Mouse (Mus musculus): Measurements from ENCODE around the gene Wdr12. TPM values are rescaled to one million over a fixed set of nuclear protein-coding genes. Genes with fewer than 3 reads are reported as not detected.
"Not testable (repeated sequence)": the region's sequence is repeated elsewhere in the genome, so short reads cannot be mapped to it uniquely, and the experiment has no call there.

The Wdr12 gene
- total and polyA plus RNA-seq, 2 experiments from 2014 or later, result 14.4 to 46.4 TPM

DNA sequence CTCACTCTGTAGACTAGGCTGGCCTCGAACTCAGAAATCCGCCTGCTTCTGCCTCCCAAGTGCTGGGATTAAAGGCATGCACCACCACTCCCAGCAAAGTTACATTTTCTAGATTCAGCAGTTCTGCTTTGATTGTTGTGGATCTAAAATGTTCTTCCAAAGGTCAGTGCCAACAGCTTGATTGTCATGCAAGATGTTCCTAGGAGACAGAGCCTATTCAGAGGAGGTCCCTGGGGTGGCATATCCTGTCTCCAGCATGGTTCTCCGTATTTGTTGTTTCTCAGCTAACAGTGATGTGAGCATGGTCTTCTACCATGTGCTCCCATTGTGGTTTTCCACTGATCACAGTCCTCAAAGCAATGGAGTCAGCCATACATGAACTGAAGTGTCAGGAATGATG is 42.1 kb downstream of the Wdr12 start:
- no peak for TF ChIP-seq CTCF (IDR thresholded peaks at IDR 0.05)
- Histone ChIP-seq H3K27me3 (ENCODE audit: insufficient read depth, low read length) (no peaks in the 10 kb centered on the region), H3K9ac (replicated peaks; ENCODE audit: low read length, poor library complexity, severe bottlenecking) (no peak overlapping the region), H3K4me2 (ENCODE audit: low read depth, low read length, poor library complexity, severe bottlenecking) (no peak overlapping the region), H3K4me1 (ENCODE audit: insufficient read depth, low read length) (no peaks in the 10 kb centered on the region), H3K27ac (ENCODE audit: low read depth, low read length) (no peak overlapping the region), H3K36me3 (ENCODE audit: insufficient read depth, low read length) (no peaks in the 10 kb centered on the region), H3K4me3 (ENCODE audit: low read depth, low read length) (no peak overlapping the region), H3K9me3 (ENCODE audit: low read length) (no peaks in the 10 kb centered on the region)
- DNase-seq (ENCODE audit: low spot score) (no peak), ATAC-seq (ENCODE audit: low FRiP score) (no peak)
- WGBS, result 74% methylated on average over 3 of the region's 3 CpGs

DNA sequence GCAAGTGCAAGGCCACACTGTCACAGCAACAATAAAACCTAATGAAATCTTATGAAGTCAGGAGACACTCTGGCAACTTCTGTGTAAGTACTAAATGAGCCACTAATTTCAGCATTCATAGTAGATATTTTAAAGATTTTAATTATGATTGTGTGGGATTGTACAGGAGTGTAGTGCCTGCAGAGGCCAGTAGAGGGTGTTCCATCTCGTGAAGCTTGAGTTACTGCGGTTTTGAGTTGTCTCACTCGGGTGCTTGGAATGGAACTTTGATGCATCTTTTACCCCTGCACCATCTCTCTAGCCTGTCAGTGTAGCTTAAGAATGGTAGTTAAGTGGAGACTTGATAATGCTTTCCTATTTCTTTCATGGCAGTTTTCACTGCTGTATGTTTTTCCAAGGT is 43.8 kb downstream of the Wdr12 start:
- TF ChIP-seq CTCF (IDR thresholded peaks at IDR 0.05), result 0 out of 2 replicates have a peak, but pooled peaks have one; percentile 1
- 38% methylated on average over 3 of the region's 3 CpGs for WGBS
- ATAC-seq (ENCODE audit: low FRiP score), result no peak
- H3K27me3 ChIP-seq (ENCODE audit: insufficient read depth, low read length), result no peaks in the 10 kb centered on the region
- no peaks in the 10 kb centered on the region for H3K36me3 ChIP-seq (ENCODE audit: insufficient read depth, low read length)
- no peak overlapping the region for H3K9ac ChIP-seq (replicated peaks; ENCODE audit: low read length, poor library complexity, severe bottlenecking)
- DNase-seq (ENCODE audit: low spot score), result no peak
- no peak overlapping the region for H3K4me2 ChIP-seq (ENCODE audit: low read depth, low read length, poor library complexity, severe bottlenecking)
- no peak overlapping the region for H3K27ac ChIP-seq (ENCODE audit: low read depth, low read length)
- H3K9me3 ChIP-seq (ENCODE audit: low read length), result no peaks in the 10 kb centered on the region
- no peaks in the 10 kb centered on the region for H3K4me1 ChIP-seq (ENCODE audit: insufficient read depth, low read length)
- no peak overlapping the region for H3K4me3 ChIP-seq (ENCODE audit: low read depth, low read length)

DNA sequence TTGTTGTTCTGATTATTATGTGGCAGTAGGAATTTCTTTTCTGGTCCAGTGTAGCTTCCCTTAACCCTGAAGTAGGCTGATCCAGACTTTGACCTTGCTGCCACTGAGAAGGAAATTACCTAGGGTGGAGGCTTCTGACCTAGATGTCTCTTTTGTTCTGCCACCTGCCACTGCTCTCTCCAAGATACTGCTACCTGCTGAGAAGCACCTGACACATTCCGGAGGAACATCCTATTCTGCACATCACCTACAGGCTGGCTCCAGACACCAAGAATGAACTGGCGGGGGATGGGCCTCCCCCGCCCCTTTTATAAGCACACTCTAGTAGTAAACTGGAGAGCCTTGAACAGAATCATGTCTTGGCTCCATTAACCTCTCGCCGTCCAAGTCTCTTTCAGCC is 51.0 kb downstream of the Wdr12 start:
- H3K27me3 ChIP-seq (ENCODE audit: insufficient read depth, low read length); H3K9me3 ChIP-seq (ENCODE audit: low read length); H3K4me3 ChIP-seq (ENCODE audit: low read depth, low read length); H3K9ac ChIP-seq (replicated peaks; ENCODE audit: low read length, poor library complexity, severe bottlenecking); H3K27ac ChIP-seq (ENCODE audit: low read depth, low read length); H3K4me2 ChIP-seq (ENCODE audit: low read depth, low read length, poor library complexity, severe bottlenecking); H3K4me1 ChIP-seq (ENCODE audit: insufficient read depth, low read length); DNase-seq (ENCODE audit: low spot score); ATAC-seq (ENCODE audit: low FRiP score); H3K36me3 ChIP-seq (ENCODE audit: insufficient read depth, low read length): not testable (repeated sequence)
- 98% methylated on average over 5 of the region's 5 CpGs for WGBS

DNA sequence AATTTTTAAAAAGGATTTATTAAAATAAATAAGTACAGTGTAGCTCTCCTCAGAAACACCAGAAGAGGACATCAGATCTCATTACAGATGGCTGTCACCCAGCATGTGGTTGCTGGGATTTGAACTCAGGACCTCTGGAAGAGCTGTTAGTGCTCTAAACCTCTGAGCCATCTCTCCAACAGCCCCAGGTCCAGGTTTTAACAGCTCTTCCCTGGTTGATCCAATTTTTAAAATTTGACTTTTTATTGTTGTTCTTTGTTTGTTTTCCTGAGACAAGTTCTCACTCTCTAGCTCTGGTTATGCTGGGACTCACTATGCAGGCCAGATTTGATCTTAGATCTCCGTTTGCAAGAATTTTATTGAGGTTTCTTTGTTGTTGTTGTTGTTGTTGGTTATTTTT is 53.9 kb downstream of the Wdr12 start:
- no peak for TF ChIP-seq CTCF (IDR thresholded peaks at IDR 0.05)
- Histone ChIP-seq H3K4me3 (ENCODE audit: low read depth, low read length) (no peak overlapping the region), H3K4me1 (ENCODE audit: insufficient read depth, low read length) (no peaks in the 10 kb centered on the region), H3K9me3 (ENCODE audit: low read length) (no peaks in the 10 kb centered on the region), H3K27ac (ENCODE audit: low read depth, low read length) (no peak overlapping the region), H3K27me3 (ENCODE audit: insufficient read depth, low read length) (no peaks in the 10 kb centered on the region), H3K36me3 (ENCODE audit: insufficient read depth, low read length) (no peaks in the 10 kb centered on the region), H3K9ac (replicated peaks; ENCODE audit: low read length, poor library complexity, severe bottlenecking) (no peak overlapping the region), H3K4me2 (ENCODE audit: low read depth, low read length, poor library complexity, severe bottlenecking) (no peak overlapping the region)
- DNase-seq (ENCODE audit: low spot score) (no peak), ATAC-seq (ENCODE audit: low FRiP score) (no peak)
- 95% methylated on average over 1 of the region's 1 CpGs for WGBS

DNA sequence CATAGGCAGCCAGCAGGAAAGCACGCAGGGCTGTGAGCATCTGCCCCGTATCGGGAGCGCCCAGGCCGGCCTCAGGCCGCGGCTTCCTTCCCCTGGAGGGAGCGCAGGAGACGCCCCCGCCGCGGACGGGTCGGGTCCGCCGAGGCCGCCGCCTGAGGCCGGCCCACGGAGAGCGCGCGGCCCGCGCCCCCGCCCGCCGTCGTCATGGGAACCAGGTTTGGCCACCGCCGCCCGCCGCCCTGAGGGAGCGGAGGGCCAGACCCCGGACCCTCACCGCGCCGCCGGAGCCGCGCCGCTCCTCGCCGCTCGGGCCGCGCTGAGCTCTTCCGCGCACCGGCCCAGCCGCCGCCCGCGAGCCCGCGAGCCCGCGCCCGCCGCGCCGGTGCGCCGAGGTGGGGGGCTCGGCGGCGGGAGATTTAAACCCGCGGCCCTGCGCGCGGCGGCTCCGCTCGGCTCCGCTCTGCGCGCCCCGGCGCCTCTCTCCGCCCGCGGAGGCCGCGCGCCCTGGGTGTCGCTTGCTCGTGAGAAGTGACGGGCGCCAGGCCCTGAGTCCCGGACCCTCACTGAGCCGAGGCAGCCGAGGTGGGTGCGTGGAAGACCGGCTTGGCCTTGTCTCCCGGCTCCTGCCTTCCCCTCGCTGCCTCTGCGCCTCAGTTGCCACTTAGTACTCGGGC is 55.5 kb downstream of the Wdr12 start, which contains the start of gene Ica1l:
Ica1l (minus strand) TSS at position 389 of the 674 bp plus-strand sequence.
- H3K9me3 ChIP-seq (ENCODE audit: low read length), result no peaks in the 10 kb centered on the region
- WGBS, result under 1% methylated on average over 59 of the region's 99 CpGs
- no peaks in the 10 kb centered on the region for H3K27me3 ChIP-seq (ENCODE audit: insufficient read depth, low read length)
- peak within 1 kb of the TSS; percentile 89 for H3K4me3 ChIP-seq (ENCODE audit: low read depth, low read length)
- H3K36me3 ChIP-seq (ENCODE audit: insufficient read depth, low read length), result no peaks in the 10 kb centered on the region
- no peak for TF ChIP-seq CTCF (IDR thresholded peaks at IDR 0.05)
- H3K27ac ChIP-seq (ENCODE audit: low read depth, low read length), result peak within 1 kb of the TSS; percentile 92
- no peaks in the 10 kb centered on the region for H3K4me1 ChIP-seq (ENCODE audit: insufficient read depth, low read length)
- peak within 1 kb of the TSS; percentile 94 for H3K9ac ChIP-seq (replicated peaks; ENCODE audit: low read length, poor library complexity, severe bottlenecking)
- peak; percentile 58 for DNase-seq (ENCODE audit: low spot score)
- peak within 1 kb of the TSS; percentile 79 for H3K4me2 ChIP-seq (ENCODE audit: low read depth, low read length, poor library complexity, severe bottlenecking)
- peak; percentile 88 for ATAC-seq (ENCODE audit: low FRiP score)

DNA sequence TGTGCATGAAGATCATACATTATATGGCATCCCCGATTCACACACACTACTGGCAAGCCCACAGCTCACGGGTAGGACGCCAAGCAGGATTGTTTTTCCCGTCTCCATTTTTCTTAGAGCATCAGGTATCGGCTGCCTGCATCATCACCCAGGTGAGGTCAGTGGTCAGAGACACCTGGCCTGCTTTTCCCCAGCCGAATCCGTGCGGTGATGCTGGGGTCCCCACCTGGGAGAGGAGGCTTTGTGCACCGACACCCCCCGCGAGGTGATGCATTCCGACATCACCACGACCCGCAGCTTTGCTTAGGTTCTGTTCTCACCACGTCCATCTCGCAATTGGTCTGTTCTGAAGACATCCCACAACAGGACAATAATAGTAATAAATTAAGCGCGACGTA is 56.0 kb downstream of the Wdr12 start:
- peak overlapping the region; percentile 94 for H3K9ac ChIP-seq (replicated peaks; ENCODE audit: low read length, poor library complexity, severe bottlenecking)
- no peaks in the 10 kb centered on the region for H3K9me3 ChIP-seq (ENCODE audit: low read length)
- H3K4me2 ChIP-seq (ENCODE audit: low read depth, low read length, poor library complexity, severe bottlenecking), result peak overlapping the region; percentile 79
- H3K36me3 ChIP-seq (ENCODE audit: insufficient read depth, low read length), result no peaks in the 10 kb centered on the region
- no peak for TF ChIP-seq CTCF (IDR thresholded peaks at IDR 0.05)
- H3K4me3 ChIP-seq (ENCODE audit: low read depth, low read length), result peak overlapping the region; percentile 89
- H3K27me3 ChIP-seq (ENCODE audit: insufficient read depth, low read length), result no peaks in the 10 kb centered on the region
- ATAC-seq (ENCODE audit: low FRiP score), result peak; percentile 79
- whole genome bisulfite sequencing, result 2% methylated on average over 19 of the region's 19 CpGs
- DNase-seq (ENCODE audit: low spot score), result peak; percentile 59
- H3K27ac ChIP-seq (ENCODE audit: low read depth, low read length), result peak overlapping the region; percentile 92
- H3K4me1 ChIP-seq (ENCODE audit: insufficient read depth, low read length), result no peaks in the 10 kb centered on the region

All from midbrain, postnatal 0 days (tissue).